In the genomic region with DNA sequence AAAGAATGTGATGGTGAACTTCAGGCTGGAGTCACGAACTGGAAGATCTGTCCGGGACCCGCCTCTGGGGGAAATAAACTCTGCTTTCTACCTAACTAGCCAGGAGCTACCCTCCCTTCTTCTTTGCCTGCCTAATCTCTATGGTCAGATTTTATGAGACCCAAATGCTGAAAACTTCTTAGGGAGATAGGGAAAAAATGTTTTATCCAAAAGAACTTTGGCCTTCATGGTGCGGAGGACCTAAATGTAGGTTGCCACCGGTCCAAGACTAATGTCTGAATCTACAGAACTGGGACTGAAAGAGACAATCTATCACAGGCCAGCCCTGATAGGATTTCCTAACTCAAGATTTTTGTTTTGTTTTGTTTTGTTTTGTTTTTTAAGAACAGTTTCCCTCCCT, we compare ENCODE assay signal across 12 mouse cellular contexts. TPM values are rescaled to one million over a fixed set of nuclear protein-coding genes. Genes with fewer than 3 reads are reported as not detected.
DNase-seq lines count a peak whose midpoint lies in the region; ATAC-seq lines count a peak whose summit lies in the region.
"Had no signal": no experiment of that assay in that cellular context is flagged by ENCODE, and none has a peak within 500 bp of the region (broad histone marks: within the 10 kb centered on the region; RNA-seq: fewer than 3 reads in every experiment).

No protein-coding gene starts in this region.

- peak overlapping the region; percentile 35 for H3K4me2 ChIP-seq in neural tube, embryonic 11.5 days (ENCODE audit: low read depth)
- H3K4me2 ChIP-seq in forebrain, embryonic 15.5 days (replicated peaks), result peak overlapping the region; percentile 33; the same call in 1 of the 2 replicates
- H3K4me2 ChIP-seq in midbrain, embryonic 11.5 days, result peak overlapping the region; percentile 54
- H3K4me2 ChIP-seq: lung, embryonic 15.5 days had no signal

- peak overlapping the region; percentile 30 for H3K4me3 ChIP-seq in neural tube, embryonic 11.5 days (ENCODE audit: low read depth, low read length)
- H3K4me3 ChIP-seq in forebrain, embryonic 15.5 days, result peak overlapping the region; percentile 21; the same call in 1 of the 2 replicates
- H3K4me3 ChIP-seq in midbrain, embryonic 11.5 days (ENCODE audit: low read depth, low read length), result peak overlapping the region; percentile 31
- H3K4me3 ChIP-seq: lung, embryonic 15.5 days had no signal

- 4% methylated on average over 5 of the region's 5 CpGs for WGBS in neural tube, embryonic 11.5 days
- WGBS in forebrain, embryonic 15.5 days, result 14% methylated on average over 5 of the region's 5 CpGs
- 4% methylated on average over 5 of the region's 5 CpGs for WGBS in midbrain, embryonic 11.5 days

- DNase-seq in neural tube, embryonic 11.5 days (ENCODE audit: low spot score), result peak; percentile 23
- no peak for DNase-seq in neural tube, embryonic 10.5 days (ENCODE audit: extremely low spot score, low spot score)
- peak; percentile 93 for DNase-seq in midbrain, embryonic 11.5 days (ENCODE audit: low spot score, missing footprints)
- DNase-seq in spleen, adult 12 weeks (ENCODE audit: low spot score), result no peak
- DNase-seq in thymus, postnatal 25 days, result no peak
- no peak for DNase-seq in frontal cortex, postnatal 25 days (ENCODE audit: low spot score in 2 of 2)
- DNase-seq: kidney, adult 8-10 months; layer of hippocampus, postnatal 36 days; thymus, adult 18-20 months had no signal

- H3K4me1 ChIP-seq in neural tube, embryonic 11.5 days (ENCODE audit: control insufficient read depth, insufficient read depth, low read length), result peaks cover 3% of the 10 kb centered on the region; the same call in 1 of the 2 replicates
- H3K4me1 ChIP-seq in forebrain, embryonic 15.5 days, result peaks cover 16% of the 10 kb centered on the region
- peaks cover 15% of the 10 kb centered on the region for H3K4me1 ChIP-seq in midbrain, embryonic 11.5 days (ENCODE audit: control insufficient read depth, insufficient read depth, low read length)

- no peak for ATAC-seq in neural tube, embryonic 11.5 days (ENCODE audit: insufficient read depth, low FRiP score, low TSS enrichment)
- ATAC-seq in forebrain, embryonic 15.5 days (replicated peaks), result no peak
- ATAC-seq in midbrain, embryonic 11.5 days (ENCODE audit: low FRiP score), result no peak

- H3K9me3 ChIP-seq in neural tube, embryonic 11.5 days (ENCODE audit: control insufficient read depth, low read length), result no peaks in the 10 kb centered on the region
- H3K9me3 ChIP-seq in forebrain, embryonic 15.5 days, result no peaks in the 10 kb centered on the region
- no peaks in the 10 kb centered on the region for H3K9me3 ChIP-seq in midbrain, embryonic 11.5 days (ENCODE audit: control insufficient read depth, low read length)
- H3K9me3 ChIP-seq: lung, embryonic 15.5 days had no signal

- H3K9ac ChIP-seq in neural tube, embryonic 11.5 days (ENCODE audit: low read length), result peak overlapping the region; percentile 61
- peak overlapping the region; percentile 16; the same call in 1 of the 2 replicates for H3K9ac ChIP-seq in forebrain, embryonic 15.5 days (replicated peaks)
- peak overlapping the region; percentile 64 for H3K9ac ChIP-seq in midbrain, embryonic 11.5 days (ENCODE audit: low read length)
- H3K9ac ChIP-seq: lung, embryonic 15.5 days had no signal

- peaks cover 55% of the 10 kb centered on the region for H3K27me3 ChIP-seq in neural tube, embryonic 11.5 days (ENCODE audit: control insufficient read depth, insufficient read depth, low read length)
- peaks cover 55% of the 10 kb centered on the region for H3K27me3 ChIP-seq in forebrain, embryonic 15.5 days
- peaks cover 61% of the 10 kb centered on the region for H3K27me3 ChIP-seq in midbrain, embryonic 11.5 days (ENCODE audit: control insufficient read depth, insufficient read depth, low read length)

- no peaks in the 10 kb centered on the region for H3K36me3 ChIP-seq in neural tube, embryonic 11.5 days (ENCODE audit: control insufficient read depth, insufficient read depth, low read length)
- no peaks in the 10 kb centered on the region for H3K36me3 ChIP-seq in forebrain, embryonic 15.5 days
- H3K36me3 ChIP-seq in midbrain, embryonic 11.5 days (ENCODE audit: control insufficient read depth, insufficient read depth, low read length), result no peaks in the 10 kb centered on the region
- H3K36me3 ChIP-seq: lung, embryonic 15.5 days had no signal

- H3K27ac ChIP-seq in neural tube, embryonic 11.5 days (ENCODE audit: low read depth, low read length), result peak overlapping the region; percentile 75
- peak overlapping the region; percentile 74 for H3K27ac ChIP-seq in forebrain, embryonic 15.5 days (replicated peaks)
- H3K27ac ChIP-seq in midbrain, embryonic 11.5 days (ENCODE audit: low read depth, low read length), result peak overlapping the region; percentile 58; the same call in 1 of the 2 replicates
- H3K27ac ChIP-seq: lung, embryonic 15.5 days had no signal

RNA-seq across cellular contexts. Expression of a gene that starts 10.9 kb away (rescaled TPM):
- 52.2 and 58.1 TPM in 2 replicates for polyA plus RNA-seq in neural tube, embryonic 11.5 days (2014; fragmentation: Nextera tagmentation; extraction: Ambion mirVana)
- polyA plus RNA-seq in forebrain, embryonic 15.5 days (2015; fragmentation: Nextera tagmentation; extraction: Ambion mirVana), result 46.2 and 55.0 TPM in 2 replicates
- 41.7 and 42.5 TPM in 2 replicates for polyA plus RNA-seq in midbrain, embryonic 11.5 days (2014; fragmentation: Nextera tagmentation; extraction: Ambion mirVana)
- polyA plus RNA-seq: heart, embryonic 16.5 days; lung, embryonic 15.5 days had no signal

RNA-seq across cellular contexts. Expression of a gene that starts 14.2 kb away (rescaled TPM):
- polyA plus RNA-seq in neural tube, embryonic 11.5 days (2014; fragmentation: Nextera tagmentation; extraction: Ambion mirVana), result 17.3 and 17.9 TPM in 2 replicates
- 9.6 and 9.8 TPM in 2 replicates for polyA plus RNA-seq in forebrain, embryonic 15.5 days (2015; fragmentation: Nextera tagmentation; extraction: Ambion mirVana)
- polyA plus RNA-seq in midbrain, embryonic 11.5 days (2014; fragmentation: Nextera tagmentation; extraction: Ambion mirVana), result 13.7 and 14.8 TPM in 2 replicates

Comparison
In these comparisons a context has a peak if more than half of its experiments do, and no peak if none do; other contexts are left out.
1. DNase-seq: peak in neural tube, embryonic 11.5 days (single experiment) and midbrain, embryonic 11.5 days (single experiment); none in neural tube, embryonic 10.5 days (single experiment), spleen, adult 12 weeks (single experiment), thymus, postnatal 25 days (single experiment) and frontal cortex, postnatal 25 days (0 of 2).
2. Peak in every context shown above with its lines, with median percentiles within 50 percentile points of each other: H3K27ac ChIP-seq, H3K4me2 ChIP-seq, H3K4me3 ChIP-seq and H3K9ac ChIP-seq.